Mouse (Mus musculus) thymus, adult 2 months (tissue): ENCODE data around the gene Ankar.

ENCODE experiments used
- CTCF ChIP-seq: fragments of 200-500 bp; IDR thresholded peaks from 2 replicates; pipeline ENCODE4 v1.5.1; 2012; ENCODE audit warnings: mild to moderate bottlenecking, control low read depth, low read length, moderate library complexity, borderline replicate concordance; ENCODE audit not compliant: control insufficient read depth, poor library complexity, insufficient read depth; ENCODE audit errors: extremely low read depth
- POLR2A ChIP-seq: fragments of 200-500 bp; IDR thresholded peaks from 2 replicates; pipeline ENCODE4 v1.6.1; 2012; ENCODE audit warnings: mild to moderate bottlenecking, low read length, control low read depth, moderate library complexity; ENCODE audit not compliant: control insufficient read depth, poor library complexity, insufficient read depth; ENCODE audit errors: extremely low read depth

DNA sequence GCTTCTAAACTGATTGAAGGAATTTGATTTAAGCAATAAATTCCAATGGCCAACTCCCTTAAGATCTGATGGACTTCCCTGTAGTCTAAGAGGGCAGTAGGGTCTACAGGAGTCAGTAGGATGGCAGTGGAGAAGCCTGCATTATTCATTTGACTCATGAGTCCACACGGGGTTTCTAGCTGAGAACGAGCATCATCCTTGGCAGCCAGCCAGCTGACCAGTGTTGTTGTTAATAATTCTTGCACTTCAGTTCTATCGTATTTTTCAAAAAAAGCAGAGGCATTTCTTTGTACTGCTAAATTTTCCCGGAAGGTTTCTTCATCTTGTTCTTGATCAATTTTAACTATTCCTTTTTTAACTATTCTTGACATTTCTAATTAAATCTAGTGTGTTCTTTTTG is 1.7 kb downstream of the Ankar start:
- no peak for TF ChIP-seq CTCF
- TF ChIP-seq POLR2A, result no peak
